Mouse (Mus musculus) induced T-regulatory cell, adult 2 months (primary cell): Measurements from ENCODE around the gene Gm20388.

Experiments used
- DNase-seq: peaks from one replicate; pipeline ENCODE4 v3.0.0-alpha.2; 2012; ENCODE audit warnings: low read depth

Gene Gm20388

GRCm38 (mm10) chr8:120124261-120124660, 213.6 kb downstream of the Gm20388 start:
- no peak for DNase-seq

GRCm38 (mm10) chr8:120124836-120125389, 214.3 kb downstream of the Gm20388 start:
- no peak for DNase-seq

- no peak for DNase-seq
Measured at GRCm38 (mm10) chr8:120126357-120127161, 215.9 kb downstream of the Gm20388 start.

- DNase-seq = no peak
Measured at GRCm38 (mm10) chr8:120129547-120129946, 218.9 kb downstream of the Gm20388 start.

GRCm38 (mm10) chr8:120131158-120131557, 220.5 kb downstream of the Gm20388 start:
- DNase-seq = no peak

GRCm38 (mm10) chr8:120133169-120133568, 222.5 kb downstream of the Gm20388 start:
- DNase-seq = no peak

- no peak for DNase-seq
Measured at GRCm38 (mm10) chr8:120135687-120136086, 225.0 kb downstream of the Gm20388 start.

- no peak for DNase-seq
Measured at GRCm38 (mm10) chr8:120136618-120137017, 226.0 kb downstream of the Gm20388 start.

GRCm38 (mm10) chr8:120138958-120139357, 228.3 kb downstream of the Gm20388 start:
- DNase-seq = no peak

- no peak for DNase-seq
Measured at GRCm38 (mm10) chr8:120140769-120141168, 230.1 kb downstream of the Gm20388 start.

GRCm38 (mm10) chr8:120143911-120144651, 233.4 kb downstream of the Gm20388 start:
- DNase-seq = no peak

GRCm38 (mm10) chr8:120144652-120145301, 234.1 kb downstream of the Gm20388 start:
- no peak for DNase-seq

GRCm38 (mm10) chr8:120146051-120146450, 235.4 kb downstream of the Gm20388 start:
- DNase-seq = no peak

GRCm38 (mm10) chr8:120150028-120150427, 239.4 kb downstream of the Gm20388 start:
- no peak for DNase-seq

GRCm38 (mm10) chr8:120151151-120151550, 240.5 kb downstream of the Gm20388 start:
- no peak for DNase-seq

- no peak for DNase-seq
Measured at GRCm38 (mm10) chr8:120152636-120153035, 242.0 kb downstream of the Gm20388 start.

GRCm38 (mm10) chr8:120160366-120160765, 249.7 kb downstream of the Gm20388 start:
- DNase-seq = no peak

GRCm38 (mm10) chr8:120161658-120162403, 251.2 kb downstream of the Gm20388 start:
- no peak for DNase-seq

- no peak for DNase-seq
Measured at GRCm38 (mm10) chr8:120162404-120162752, 251.7 kb downstream of the Gm20388 start.

GRCm38 (mm10) chr8:120163376-120163775, 252.7 kb downstream of the Gm20388 start:
- no peak for DNase-seq

GRCm38 (mm10) chr8:120164026-120164425, 253.4 kb downstream of the Gm20388 start:
- no peak for DNase-seq

- DNase-seq = no peak
Measured at GRCm38 (mm10) chr8:120167136-120167535, 256.5 kb downstream of the Gm20388 start.
